Mouse (Mus musculus) cortical plate, adult 2 months (tissue): Measurements from ENCODE around the gene Abcc9. TPM values are rescaled to one million over a fixed set of nuclear protein-coding genes. Genes with fewer than 3 reads are reported as not detected.

ENCODE experiments used
- H3K27ac ChIP-seq: fragments of 200-500 bp; 2 replicates; pipeline ENCODE4 v1.5.1; 2012; ENCODE audit warnings: low read length, control low read depth, inconsistent platforms; ENCODE audit not compliant: insufficient read depth
- H3K4me1 ChIP-seq: fragments of 200-500 bp; 2 replicates; pipeline ENCODE4 v1.6.1; 2011; ENCODE audit warnings: low read length; ENCODE audit not compliant: control insufficient read depth, insufficient read depth
- H3K4me3 ChIP-seq: fragments of 200-500 bp; 2 replicates; pipeline ENCODE4 v1.5.1; 2011; ENCODE audit warnings: mild to moderate bottlenecking, low read length, control low read depth; ENCODE audit not compliant: insufficient read depth
- CTCF ChIP-seq: fragments of 200-500 bp; IDR thresholded peaks from 2 replicates; pipeline ENCODE4 v1.5.1; 2011; ENCODE audit warnings: mild to moderate bottlenecking, control low read depth, low read length; ENCODE audit not compliant: insufficient read depth; ENCODE audit errors: extremely low read depth
- POLR2A ChIP-seq: fragments of 200-500 bp; IDR thresholded peaks from 2 replicates; pipeline ENCODE4 v1.6.1; 2011; ENCODE audit warnings: mild to moderate bottlenecking, low read length, control low read depth; ENCODE audit not compliant: insufficient read depth; ENCODE audit errors: extremely low read depth
- polyA plus RNA-seq: library from polyadenylated mRNA; depleted of rRNA; stranded (reverse); fragments of >200 nt; gene quantifications from 2 replicates; pipeline ENCODE4 v1.2.3, GENCODE M21; 2012

The Abcc9 gene
- polyA plus RNA-seq, 1 experiment = 3.1 TPM

DNA sequence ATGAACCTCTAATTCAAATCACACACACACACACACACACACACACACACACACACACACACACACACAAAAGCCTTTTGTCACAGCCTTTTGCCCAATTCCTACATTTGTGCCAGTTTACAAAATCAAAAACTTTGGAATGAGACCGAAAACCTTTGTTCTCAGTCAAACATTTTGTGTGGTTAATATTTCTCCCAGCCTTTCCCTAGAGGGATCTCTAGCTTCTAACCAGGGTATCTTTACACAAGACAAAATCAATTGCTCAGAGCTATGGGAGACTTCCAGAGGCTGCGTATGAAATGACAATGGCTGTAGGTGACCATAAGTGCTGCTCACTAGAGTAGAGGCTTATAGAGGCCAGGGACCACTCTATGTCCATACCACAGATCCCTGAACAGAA, 36.1 kb upstream of the Abcc9 start:
- H3K4me1 ChIP-seq = no peaks in the 10 kb centered on the region
- no peak overlapping the region for H3K4me3 ChIP-seq
- H3K27ac ChIP-seq = no peak overlapping the region
- TF ChIP-seq CTCF (no peak), POLR2A (no peak)

DNA sequence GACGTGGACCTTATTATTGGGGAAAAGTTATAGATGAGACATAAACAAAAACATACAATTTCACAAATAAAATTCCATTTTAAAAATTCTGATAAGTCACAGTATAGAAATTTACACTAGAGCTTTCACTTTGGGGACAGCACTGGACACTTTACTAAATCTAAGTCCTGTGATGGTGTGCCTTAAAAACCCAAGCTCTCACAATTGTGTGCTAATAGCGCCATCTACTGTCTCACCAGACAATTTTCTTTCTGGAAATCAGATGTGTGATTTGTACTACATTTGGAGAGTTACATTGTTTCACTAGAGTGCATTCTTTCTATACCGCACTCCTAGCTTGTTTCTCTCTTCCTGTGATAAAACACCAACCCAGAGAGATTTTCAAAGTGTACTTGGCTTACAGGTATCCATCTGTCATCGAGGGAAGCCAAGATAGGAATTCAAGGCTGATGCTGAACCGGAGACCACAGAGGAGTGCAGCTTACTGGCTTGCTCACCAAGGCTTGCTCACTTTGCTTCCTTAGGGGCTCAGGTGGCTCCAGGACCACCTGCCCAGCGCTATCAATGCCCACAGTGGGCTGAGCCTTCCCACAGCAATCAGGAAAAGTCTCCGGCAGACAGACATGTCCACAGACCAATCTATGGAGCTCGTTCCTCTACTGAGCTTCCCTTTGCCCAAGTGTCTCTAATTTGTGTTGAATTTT, 33.3 kb upstream of the Abcc9 start:
- TF ChIP-seq POLR2A (no peak), CTCF (peak; percentile 53)

DNA sequence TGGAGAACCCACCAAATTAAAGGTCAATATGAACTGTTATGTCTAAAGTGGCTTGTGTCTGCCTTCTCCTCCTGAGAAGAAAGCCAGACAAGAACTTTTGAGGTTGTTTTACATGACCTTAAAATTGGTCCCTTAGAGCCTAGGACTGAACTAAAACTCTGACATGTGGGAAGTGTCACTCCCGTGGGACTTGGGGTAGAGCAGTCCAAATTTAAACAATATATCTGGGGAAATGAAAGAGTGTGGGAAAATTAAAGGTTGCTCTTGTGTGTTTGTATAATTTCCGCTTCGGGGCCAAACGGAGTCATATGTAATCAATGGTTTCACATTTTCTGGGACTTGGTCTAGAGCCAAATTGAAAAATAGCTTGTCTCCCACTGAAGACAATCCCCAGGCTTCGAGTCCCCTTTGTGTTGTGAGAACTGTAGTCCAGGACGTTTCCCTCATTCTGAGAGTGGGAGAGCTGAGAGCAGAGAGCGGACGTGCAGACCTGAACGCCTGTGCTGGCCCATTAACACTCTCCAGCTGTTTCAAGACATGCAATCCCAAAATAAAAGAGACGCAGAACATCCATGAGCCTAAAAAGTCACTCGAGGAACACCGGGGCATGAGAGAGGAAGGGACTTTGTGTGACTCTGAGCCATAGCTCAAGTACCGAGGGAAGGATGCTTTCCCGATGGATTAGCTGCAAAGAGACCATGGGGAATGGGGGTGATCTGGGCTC, 30.6 kb upstream of the Abcc9 start:
- Histone ChIP-seq H3K27ac (no peak overlapping the region), H3K4me3 (no peak overlapping the region), H3K4me1 (no peaks in the 10 kb centered on the region)
- TF ChIP-seq POLR2A = no peak
- TF ChIP-seq CTCF = no peak

More for the DNA sequence above, 33.3 kb upstream of the Abcc9 start:
- Histone ChIP-seq H3K4me3 (no peak overlapping the region), H3K27ac (no peak overlapping the region), H3K4me1 (no peaks in the 10 kb centered on the region)

DNA sequence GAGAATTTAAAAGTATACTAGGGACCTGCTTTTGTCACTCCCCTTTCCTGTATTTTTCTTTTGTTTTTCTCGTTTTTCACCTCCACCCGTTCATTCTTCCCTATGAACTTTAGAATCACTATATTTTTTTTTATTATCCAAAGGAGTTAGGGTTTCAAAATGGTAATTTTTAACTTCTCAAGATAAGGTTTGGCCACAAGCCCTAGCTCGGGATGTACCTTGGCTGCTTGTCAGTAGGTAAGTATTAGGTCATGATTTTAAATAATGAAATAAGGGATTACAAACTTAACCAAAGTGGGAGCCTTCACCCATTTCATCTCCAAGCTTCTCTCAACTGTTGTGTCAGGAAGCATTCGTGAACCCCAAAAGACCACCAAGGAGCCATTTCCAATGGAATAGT, 23.9 kb upstream of the Abcc9 start:
- Histone ChIP-seq H3K4me1 (no peaks in the 10 kb centered on the region), H3K27ac (no peak overlapping the region), H3K4me3 (no peak overlapping the region)
- TF ChIP-seq POLR2A (no peak), CTCF (no peak)

DNA sequence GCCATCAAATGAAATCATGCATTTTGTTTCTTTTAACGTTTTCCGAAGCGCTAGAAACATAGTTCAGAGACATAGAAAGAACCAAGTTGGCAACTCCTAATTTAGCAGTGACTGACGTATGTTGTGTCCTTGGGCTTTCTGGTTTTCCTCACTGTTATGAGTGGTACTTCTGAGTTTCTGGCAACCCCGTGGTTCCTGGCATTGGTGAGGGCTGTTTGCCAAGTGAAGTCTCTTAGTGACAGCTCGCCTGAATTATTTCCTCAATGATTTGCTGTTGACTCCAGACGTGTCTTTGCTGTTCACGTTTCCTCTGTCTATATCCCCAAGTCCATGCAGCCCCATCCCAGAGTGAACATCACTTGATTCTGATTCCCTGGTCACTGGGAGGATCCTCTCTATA, 19.6 kb upstream of the Abcc9 start:
- Histone ChIP-seq H3K27ac (no peak overlapping the region), H3K4me1 (no peaks in the 10 kb centered on the region), H3K4me3 (no peak overlapping the region)
- no peak for TF ChIP-seq POLR2A
- no peak for TF ChIP-seq CTCF

DNA sequence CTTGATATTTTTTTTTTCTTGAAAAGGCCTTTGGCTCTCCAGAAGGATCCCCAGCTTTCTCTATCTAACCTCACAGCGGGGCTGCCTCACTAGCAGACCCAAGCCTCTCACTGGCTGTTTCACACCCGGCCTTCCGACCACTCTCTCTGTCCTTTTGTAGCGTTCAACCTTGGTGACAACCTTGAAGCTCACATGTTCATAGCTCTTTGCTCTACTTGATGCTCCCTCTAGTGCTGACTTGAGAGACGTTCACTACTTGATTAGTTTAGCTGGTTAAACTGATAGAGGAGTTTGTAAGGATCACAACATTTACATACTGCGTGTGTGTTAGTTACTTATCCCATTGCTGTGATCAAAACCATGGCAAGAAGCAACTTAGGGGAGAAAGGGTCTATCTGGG, 18.5 kb upstream of the Abcc9 start:
- Histone ChIP-seq H3K27ac (no peak overlapping the region), H3K4me1 (no peaks in the 10 kb centered on the region), H3K4me3 (no peak overlapping the region)
- TF ChIP-seq POLR2A (no peak), CTCF (no peak)

DNA sequence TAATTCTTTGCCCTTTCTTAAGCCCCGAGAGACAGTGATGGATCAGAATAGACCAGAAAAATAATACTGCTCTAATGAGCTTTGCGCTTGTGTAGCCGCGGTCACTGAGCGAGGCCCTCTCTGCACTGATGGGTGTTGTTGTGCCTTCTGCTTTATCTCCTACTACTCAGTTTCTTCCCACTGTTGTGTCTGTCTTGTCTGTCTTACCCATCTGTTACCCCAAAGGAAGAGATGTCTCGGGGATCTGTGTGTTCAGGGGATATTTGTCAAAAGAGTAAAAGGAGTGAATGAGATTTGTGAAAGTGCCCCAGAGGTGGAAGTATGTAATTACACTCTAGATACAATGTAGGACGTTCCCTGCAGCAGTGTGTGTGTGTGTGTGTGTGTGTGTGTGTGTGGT, 16.1 kb upstream of the Abcc9 start:
- Histone ChIP-seq H3K27ac (no peak overlapping the region), H3K4me3 (no peak overlapping the region), H3K4me1 (no peaks in the 10 kb centered on the region)
- TF ChIP-seq CTCF = no peak
- no peak for TF ChIP-seq POLR2A

DNA sequence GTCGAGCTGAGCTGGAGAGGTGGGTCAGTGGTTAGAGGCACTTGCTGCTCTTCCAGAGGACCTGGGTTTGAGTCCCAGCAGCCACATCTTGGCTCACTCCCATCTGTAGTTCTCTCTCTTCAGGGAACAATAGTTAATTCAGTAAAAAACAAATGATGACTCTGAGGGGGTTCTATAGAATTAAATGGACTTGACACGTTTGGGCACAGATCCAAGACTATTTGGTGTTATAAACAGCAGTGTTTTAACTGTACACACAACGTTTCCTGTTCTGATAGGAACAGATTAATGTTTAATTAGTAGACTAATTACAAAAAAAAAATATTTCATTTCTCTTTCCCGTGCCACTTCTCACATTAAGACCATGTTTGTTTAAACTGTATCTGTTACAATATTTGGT, 15.1 kb upstream of the Abcc9 start:
- no peak overlapping the region for H3K4me3 ChIP-seq
- H3K27ac ChIP-seq = no peak overlapping the region
- TF ChIP-seq CTCF = no peak
- TF ChIP-seq POLR2A = no peak
- no peaks in the 10 kb centered on the region for H3K4me1 ChIP-seq

DNA sequence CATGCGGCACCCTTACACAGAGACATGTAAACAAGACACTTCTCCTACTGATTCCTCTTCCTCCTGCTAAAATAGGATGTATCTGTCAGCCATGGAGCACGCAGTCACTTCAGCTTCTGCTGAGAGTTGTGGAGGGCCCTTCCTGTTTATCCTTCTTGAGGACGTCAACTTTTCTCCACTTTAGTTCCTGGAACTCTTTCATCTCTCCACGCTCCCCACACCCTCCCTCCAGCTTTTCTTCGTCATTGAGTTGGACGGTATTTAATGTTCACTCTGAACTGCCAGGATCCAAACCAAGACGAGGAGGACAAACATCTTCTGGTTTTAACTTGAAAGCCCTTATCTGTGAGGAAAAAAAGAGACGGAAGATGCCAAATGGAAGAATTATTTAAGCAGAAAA, 12.9 kb upstream of the Abcc9 start:
- Histone ChIP-seq H3K4me3 (no peak overlapping the region), H3K4me1 (no peaks in the 10 kb centered on the region), H3K27ac (no peak overlapping the region)
- TF ChIP-seq CTCF = no peak
- TF ChIP-seq POLR2A = no peak

DNA sequence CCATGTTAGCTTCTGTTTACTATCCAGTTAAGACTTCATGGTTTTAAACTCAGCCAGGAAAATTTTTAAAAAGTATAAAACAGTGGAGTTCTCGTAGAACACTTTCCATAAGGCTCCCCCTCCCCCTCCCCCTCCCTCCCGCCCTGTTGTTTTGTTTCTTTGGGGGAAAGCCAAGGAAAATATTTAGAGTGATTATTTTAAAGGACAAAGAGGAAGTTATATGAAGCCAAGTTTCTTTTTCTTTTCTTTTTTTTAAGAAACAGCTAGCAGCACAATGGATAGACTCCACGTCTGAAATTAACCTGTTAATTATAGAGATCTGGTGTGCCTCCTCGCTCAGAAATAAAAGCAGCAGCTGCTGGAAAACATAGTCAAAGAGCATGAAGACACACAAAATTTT, 9.0 kb upstream of the Abcc9 start:
- H3K27ac ChIP-seq = no peak overlapping the region
- H3K4me3 ChIP-seq = no peak overlapping the region
- TF ChIP-seq POLR2A (no peak), CTCF (no peak)
- no peaks in the 10 kb centered on the region for H3K4me1 ChIP-seq

DNA sequence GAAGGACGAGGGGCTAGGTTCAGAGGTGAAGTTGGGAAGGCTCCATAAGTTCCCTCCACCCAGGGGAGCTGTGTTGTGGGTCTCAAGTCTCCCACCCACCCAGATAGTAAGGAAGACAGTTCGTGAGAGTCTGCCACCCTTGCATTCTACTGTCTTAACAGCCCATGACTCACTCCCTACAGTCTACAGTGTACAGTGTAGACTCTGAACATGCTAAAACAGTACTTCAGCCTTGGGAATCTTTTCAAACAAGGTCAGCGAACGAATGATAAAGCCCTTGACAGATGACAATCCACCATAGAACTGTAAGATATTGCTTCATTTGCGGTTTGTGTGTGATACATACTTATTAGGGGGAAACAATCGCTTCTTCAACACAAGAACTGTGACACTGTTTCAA, 8.6 kb upstream of the Abcc9 start:
- no peak overlapping the region for H3K27ac ChIP-seq
- H3K4me3 ChIP-seq = no peak overlapping the region
- TF ChIP-seq POLR2A = no peak
- no peak for TF ChIP-seq CTCF
- no peaks in the 10 kb centered on the region for H3K4me1 ChIP-seq
